Mouse (Mus musculus) ES-Bruce4 (cell line): ENCODE data around the gene Hcls1. TPM values are rescaled to one million over a fixed set of nuclear protein-coding genes. Genes with fewer than 3 reads are reported as not detected.

Experiments
- H3K27ac ChIP-seq: 2 replicates; pipeline ENCODE4 v1.5.1; 2012; ENCODE audit warnings: low read length, inconsistent platforms; ENCODE audit not compliant: insufficient read depth
- H3K27me3 ChIP-seq: 2 replicates; pipeline ENCODE4 v1.6.1; 2012; ENCODE audit warnings: mild to moderate bottlenecking, low read length, inconsistent platforms; ENCODE audit not compliant: control insufficient read depth, poor library complexity, insufficient read depth, severe bottlenecking
- H3K36me3 ChIP-seq: 2 replicates; pipeline ENCODE4 v1.6.1; 2012; ENCODE audit warnings: inconsistent platforms, mild to moderate bottlenecking, low read length, moderate library complexity; ENCODE audit not compliant: control insufficient read depth, poor library complexity, insufficient read depth, severe bottlenecking
- H3K4me1 ChIP-seq: one replicate; pipeline ENCODE4 v1.8.1; 2011; ENCODE audit warnings: low read length; ENCODE audit not compliant: control insufficient read depth, insufficient read depth
- H3K4me3 ChIP-seq: 2 replicates; pipeline ENCODE4 v1.5.1; 2011; ENCODE audit warnings: low read depth, mild to moderate bottlenecking, low read length
- H3K9ac ChIP-seq: 2 replicates; pipeline ENCODE4 v1.6.1; 2012; ENCODE audit warnings: low read depth, mild to moderate bottlenecking, inconsistent platforms; ENCODE audit not compliant: poor library complexity, severe bottlenecking
- H3K9me3 ChIP-seq: replicated peaks from 2 replicates; pipeline ENCODE4 v1.6.1; 2012; ENCODE audit warnings: mild to moderate bottlenecking, low read length, inconsistent platforms; ENCODE audit not compliant: control insufficient read depth, poor library complexity, insufficient read depth, severe bottlenecking
- CTCF ChIP-seq: IDR thresholded peaks from one replicate; pipeline ENCODE4 v1.8.1; 2011; ENCODE audit warnings: low read depth, low read length
- EP300 ChIP-seq: IDR thresholded peaks from 2 replicates; pipeline ENCODE4 v1.6.1; 2011; ENCODE audit warnings: low read depth, low read length; ENCODE audit not compliant: insufficient read depth
- POLR2A ChIP-seq: IDR thresholded peaks from one replicate; pipeline ENCODE4 v1.8.1; 2011; ENCODE audit warnings: low read length; ENCODE audit not compliant: insufficient read depth
- polyA plus RNA-seq: library from polyadenylated mRNA; stranded (reverse); fragments of >200 nt; gene quantifications from 2 replicates; pipeline ENCODE4 v1.2.4, GENCODE M21; 2011; ENCODE audit warnings: low read depth; ENCODE audit not compliant: missing spikeins, insufficient read depth, insufficient read length

Gene Hcls1
- polyA plus RNA-seq, 1 experiment: not detected

- Histone ChIP-seq H3K9me3 (no peaks in the 10 kb centered on the region), H3K27ac (no peak overlapping the region), H3K36me3 (no peaks in the 10 kb centered on the region), H3K4me3 (no peak overlapping the region), H3K9ac (no peak overlapping the region), H3K27me3 (no peaks in the 10 kb centered on the region), H3K4me1 (no peaks in the 10 kb centered on the region)
- no peak for TF ChIP-seq EP300
- TF ChIP-seq CTCF: no peak
- TF ChIP-seq POLR2A: no peak
Observed at GRCm38 (mm10) chr16:36999366-36999972, 64.7 kb downstream of the Hcls1 start.

- Histone ChIP-seq H3K36me3 (no peaks in the 10 kb centered on the region), H3K27me3 (no peaks in the 10 kb centered on the region), H3K9me3 (no peaks in the 10 kb centered on the region), H3K27ac (no peak overlapping the region), H3K4me3 (no peak overlapping the region), H3K9ac (no peak overlapping the region), H3K4me1 (no peaks in the 10 kb centered on the region)
- no peak for TF ChIP-seq EP300
- TF ChIP-seq CTCF: no peak
- TF ChIP-seq POLR2A: no peak
Observed at GRCm38 (mm10) chr16:37009262-37009661, 74.5 kb downstream of the Hcls1 start.

DNA sequence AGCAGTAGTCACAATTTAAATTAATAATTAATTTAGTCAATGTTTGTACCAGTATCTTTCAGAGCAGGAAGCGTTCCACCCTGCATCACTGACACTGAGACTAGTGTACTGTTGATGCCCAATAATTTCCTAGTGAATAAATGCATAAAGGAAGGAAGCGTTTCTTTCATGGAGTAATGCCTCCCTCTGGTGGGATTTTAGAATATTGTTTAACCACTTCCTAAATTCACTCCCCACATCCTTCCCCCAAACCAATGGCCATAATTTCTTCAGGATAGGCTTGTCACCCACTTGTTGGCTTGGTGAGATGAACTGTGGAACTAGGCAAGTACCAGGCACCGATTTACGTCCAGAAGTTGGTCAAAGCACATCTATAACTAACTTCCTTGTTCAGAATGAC lies 75.6 kb downstream of the Hcls1 start:
- no peak overlapping the region for H3K9ac ChIP-seq
- H3K36me3 ChIP-seq: no peaks in the 10 kb centered on the region
- no peaks in the 10 kb centered on the region for H3K27me3 ChIP-seq
- H3K4me3 ChIP-seq: no peak overlapping the region
- TF ChIP-seq POLR2A: no peak
- no peak for TF ChIP-seq CTCF
- no peak for TF ChIP-seq EP300
- no peak overlapping the region for H3K27ac ChIP-seq
- H3K4me1 ChIP-seq: no peaks in the 10 kb centered on the region
- no peaks in the 10 kb centered on the region for H3K9me3 ChIP-seq

GRCm38 (mm10) chr16:37011061-37011921 lies 76.5 kb downstream of the Hcls1 start, which contains the start of gene Polq:
Gene Polq, plus strand, starts transcription at chr16:37011786.
- TF ChIP-seq CTCF (no peak), POLR2A (peak; percentile 54), EP300 (peak; percentile 26; the same call in 1 of the 2 replicates)
- H3K27ac ChIP-seq: no peak within 1 kb of the TSS

DNA sequence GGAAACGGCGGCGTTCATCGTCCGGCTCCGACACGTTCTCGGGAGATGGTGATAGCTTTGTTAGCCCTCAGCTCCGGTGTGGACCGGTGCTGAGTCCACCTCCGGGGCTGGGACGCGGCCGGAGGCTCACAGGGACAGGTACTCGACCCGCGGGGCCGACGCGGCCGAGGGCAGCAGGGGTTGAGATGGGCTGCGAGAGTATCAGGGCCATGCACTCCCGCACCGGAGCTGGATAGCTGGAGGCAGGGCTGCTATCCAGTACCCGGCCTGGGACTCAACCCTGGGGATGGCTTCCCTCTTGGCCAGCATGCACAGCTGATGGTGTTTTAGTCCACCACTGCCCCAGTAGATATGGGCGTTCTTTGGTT lies 77.1 kb downstream of the Hcls1 start:
- Histone ChIP-seq H3K4me1 (no peaks in the 10 kb centered on the region), H3K9ac (peak overlapping the region; percentile 72), H3K27ac (no peak overlapping the region), H3K9me3 (no peaks in the 10 kb centered on the region), H3K4me3 (peak overlapping the region; percentile 87), H3K27me3 (no peaks in the 10 kb centered on the region), H3K36me3 (no peaks in the 10 kb centered on the region)
- TF ChIP-seq POLR2A (no peak), EP300 (no peak), CTCF (no peak)

More at GRCm38 (mm10) chr16:37011061-37011921, 76.5 kb downstream of the Hcls1 start, which contains the start of gene Polq:
- H3K9me3 ChIP-seq: no peaks in the 10 kb centered on the region
- no peaks in the 10 kb centered on the region for H3K36me3 ChIP-seq
- H3K9ac ChIP-seq: peak within 1 kb of the TSS; percentile 72
- no peaks in the 10 kb centered on the region for H3K4me1 ChIP-seq
- H3K4me3 ChIP-seq: peak within 1 kb of the TSS; percentile 87
- no peaks in the 10 kb centered on the region for H3K27me3 ChIP-seq

GRCm38 (mm10) chr16:37012336-37012735 lies 77.6 kb downstream of the Hcls1 start:
- no peaks in the 10 kb centered on the region for H3K4me1 ChIP-seq
- no peaks in the 10 kb centered on the region for H3K27me3 ChIP-seq
- H3K4me3 ChIP-seq: peak overlapping the region; percentile 87
- H3K36me3 ChIP-seq: no peaks in the 10 kb centered on the region
- peak overlapping the region; percentile 72 for H3K9ac ChIP-seq
- H3K9me3 ChIP-seq: no peaks in the 10 kb centered on the region
- H3K27ac ChIP-seq: no peak overlapping the region
- TF ChIP-seq POLR2A: no peak
- no peak for TF ChIP-seq EP300
- no peak for TF ChIP-seq CTCF

Other genes with a start within 250 kb of the Hcls1 start
- 13.9 and 17.0 TPM in 2 replicates for gene Ildr1, start 241.0 kb upstream of the Hcls1 start, polyA plus RNA-seq
- gene Slc15a2, start 150.0 kb upstream of the Hcls1 start, polyA plus RNA-seq: 29.0 and 30.8 TPM in 2 replicates
- 63.9 and 64.9 TPM in 2 replicates for gene Iqcb1, start 106.6 kb upstream of the Hcls1 start, polyA plus RNA-seq
- gene Eaf2, start 60.0 kb upstream of the Hcls1 start, polyA plus RNA-seq: 2.4 and 2.9 TPM in 2 replicates
- 65.1 and 67.5 TPM in 2 replicates for gene Golgb1, start 59.8 kb upstream of the Hcls1 start, polyA plus RNA-seq
- gene Fbxo40, start 55.5 kb downstream of the Hcls1 start, polyA plus RNA-seq: not detected in 2 replicates
- gene Polq, start 76.8 kb downstream of the Hcls1 start, polyA plus RNA-seq: 13.6 and 15.7 TPM in 2 replicates